Mouse (Mus musculus) liver, embryonic 12.5 days (tissue): ENCODE results near the gene Myod1. TPM values are rescaled to one million over a fixed set of nuclear protein-coding genes. Genes with fewer than 3 reads are reported as not detected.

Experiments used
- ATAC-seq: fragments of 200-750 bp; cut with Nextera tagmentation; 2 replicates; pipeline ENCODE4 v1.8.0; 2017; ENCODE audit warnings: moderate number of reproducible peaks, mild to moderate bottlenecking, moderate library complexity
- H3K27ac ChIP-seq: fragments of 300-500 bp; sonication (generic); 2 replicates; pipeline ENCODE4 v1.5.1; 2016; ENCODE audit warnings: mild to moderate bottlenecking
- H3K27me3 ChIP-seq: fragments of 300-500 bp; sonication (generic); replicated peaks from 2 replicates; pipeline ENCODE4 v1.6.1; 2016; ENCODE audit warnings: mild to moderate bottlenecking, moderate library complexity
- H3K36me3 ChIP-seq: fragments of 300-500 bp; sonication (generic); 2 replicates; pipeline ENCODE4 v1.6.1; 2016; ENCODE audit warnings: mild to moderate bottlenecking, moderate library complexity
- H3K4me1 ChIP-seq: fragments of 300-500 bp; sonication (generic); 2 replicates; pipeline ENCODE4 v1.6.1; 2016
- H3K4me2 ChIP-seq: fragments of 300-500 bp; sonication (generic); 2 replicates; pipeline ENCODE4 v1.6.1; 2016; ENCODE audit warnings: mild to moderate bottlenecking, moderate library complexity
- H3K4me3 ChIP-seq: fragments of 300-500 bp; sonication (generic); 2 replicates; pipeline ENCODE4 v1.5.1; 2016; ENCODE audit warnings: mild to moderate bottlenecking, moderate library complexity
- H3K9ac ChIP-seq: fragments of 300-500 bp; sonication (generic); 2 replicates; pipeline ENCODE4 v1.6.1; 2016; ENCODE audit warnings: mild to moderate bottlenecking, moderate library complexity
- H3K9me3 ChIP-seq: fragments of 300-500 bp; sonication (generic); replicated peaks from 2 replicates; pipeline ENCODE4 v1.6.1; 2016; ENCODE audit warnings: mild to moderate bottlenecking, moderate library complexity
- WGBS: fragments of 180-500 bp; shearing (Covaris S2); methylation state at CpG from one replicate; pipeline ENCODE4 v1.1.7; 2016; ENCODE audit not compliant: insufficient replicate concordance; 5-methylcytosine and 5-hydroxymethylcytosine counted together
- polyA plus RNA-seq: library from polyadenylated mRNA; unstranded; fragments of >200 nt; fragmentation: Nextera tagmentation; extraction: Ambion mirVana; gene quantifications from 2 replicates; pipeline ENCODE4 v1.2.1, GENCODE M21; 2016

The Myod1 gene
- polyA plus RNA-seq, 1 experiment from 2014 or later = 0.36 TPM

DNA sequence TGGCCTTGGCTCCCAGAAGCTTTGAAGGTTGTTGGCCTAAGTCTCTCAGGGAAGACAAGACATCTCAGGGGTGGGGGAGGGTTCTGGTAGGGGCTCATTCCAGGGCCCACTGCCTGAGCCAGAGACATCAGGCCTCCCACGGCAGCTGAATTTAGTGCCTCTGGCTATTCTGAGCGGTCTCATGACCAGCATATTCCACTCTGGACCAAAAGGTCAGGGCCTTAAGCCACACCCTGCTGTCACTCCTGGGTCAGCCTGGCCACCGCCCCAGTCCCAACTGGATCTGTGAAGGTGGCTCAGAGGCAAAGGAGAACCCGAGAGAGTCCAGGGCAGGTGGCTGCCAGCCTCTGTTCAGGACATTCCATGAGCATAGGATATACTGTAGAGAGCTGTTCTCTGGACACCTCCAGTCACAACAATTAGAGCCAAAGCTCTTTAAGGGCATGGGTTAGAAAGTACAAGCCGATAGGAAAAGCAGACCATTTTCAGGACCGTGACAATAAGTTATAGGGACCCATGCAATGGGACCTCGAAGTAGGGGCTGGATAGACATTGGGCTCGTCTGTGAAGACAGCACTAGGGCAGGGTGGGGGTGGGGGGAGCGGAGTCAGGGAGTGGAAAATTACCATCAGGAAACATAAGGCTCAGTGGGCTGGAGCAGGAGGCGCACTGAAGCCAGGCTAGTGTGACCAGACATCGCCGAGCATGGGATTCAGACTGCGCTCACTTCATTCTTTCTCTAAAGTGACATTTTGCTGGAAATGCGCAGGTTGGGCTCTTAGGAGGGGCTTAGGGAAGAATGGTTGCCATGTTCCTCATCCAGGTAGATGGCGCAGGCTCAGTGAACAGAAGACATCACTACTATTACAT lies 27.6 kb downstream of the Myod1 start:
- no peaks in the 10 kb centered on the region for H3K4me1 ChIP-seq
- H3K27me3 ChIP-seq = peaks cover 20% of the 10 kb centered on the region
- ATAC-seq = no peak

DNA sequence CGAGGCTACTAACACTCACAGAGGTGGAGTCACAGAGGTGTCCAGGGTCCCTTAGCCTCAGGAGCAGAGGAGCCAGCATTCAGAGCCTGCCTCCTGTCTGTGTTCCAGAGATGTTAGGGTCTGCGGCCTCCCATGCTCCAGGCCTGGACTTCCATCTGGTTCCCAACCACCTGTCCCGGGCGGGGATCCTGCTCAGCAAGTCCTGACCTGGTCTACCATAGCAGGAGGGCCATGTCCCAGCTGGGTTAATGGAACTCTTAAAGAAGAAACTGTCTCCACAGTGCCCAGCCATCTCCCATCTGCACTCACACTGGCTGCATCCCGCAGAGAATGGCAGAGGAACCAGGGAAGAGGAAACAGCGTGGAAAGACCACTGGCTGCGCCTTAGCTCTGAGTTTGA lies 28.5 kb downstream of the Myod1 start:
- peaks cover 11% of the 10 kb centered on the region for H3K27me3 ChIP-seq
- H3K36me3 ChIP-seq = no peaks in the 10 kb centered on the region
- WGBS = 56% methylated on average over 7 of the region's 7 CpGs
- H3K4me1 ChIP-seq = 0 out of 2 replicates have a peak, but pooled peaks cover 3% of the 10 kb centered on the region
- H3K9ac ChIP-seq = no peak overlapping the region
- no peak overlapping the region for H3K4me2 ChIP-seq
- H3K9me3 ChIP-seq = no peaks in the 10 kb centered on the region
- H3K4me3 ChIP-seq = no peak overlapping the region
- H3K27ac ChIP-seq = no peak overlapping the region
- no peak for ATAC-seq

More for the DNA sequence above, 27.6 kb downstream of the Myod1 start:
- no peak overlapping the region for H3K27ac ChIP-seq
- no peak overlapping the region for H3K9ac ChIP-seq
- no peaks in the 10 kb centered on the region for H3K9me3 ChIP-seq
- H3K4me3 ChIP-seq = no peak overlapping the region
- 72% methylated on average over 15 of the region's 15 CpGs for WGBS
- H3K4me2 ChIP-seq = no peak overlapping the region
- H3K36me3 ChIP-seq = no peaks in the 10 kb centered on the region

- no peak overlapping the region for H3K4me3 ChIP-seq
- H3K27ac ChIP-seq = no peak overlapping the region
- no peaks in the 10 kb centered on the region for H3K36me3 ChIP-seq
- H3K9ac ChIP-seq = no peak overlapping the region
- H3K4me2 ChIP-seq = no peak overlapping the region
- WGBS = 68% methylated on average over 9 of the region's 9 CpGs
- H3K27me3 ChIP-seq = 0 out of 2 replicates have a peak, but pooled peaks cover 3% of the 10 kb centered on the region
- H3K4me1 ChIP-seq = 0 out of 2 replicates have a peak, but pooled peaks cover 3% of the 10 kb centered on the region
- no peaks in the 10 kb centered on the region for H3K9me3 ChIP-seq
- no peak for ATAC-seq
Observed at GRCm38 (mm10) chr7:46408606-46409005, 32.3 kb downstream of the Myod1 start.

GRCm38 (mm10) chr7:46409204-46409789 lies 33.0 kb downstream of the Myod1 start:
- Histone ChIP-seq H3K27ac (no peak overlapping the region), H3K9me3 (no peaks in the 10 kb centered on the region), H3K36me3 (no peaks in the 10 kb centered on the region), H3K4me1 (0 out of 2 replicates have a peak, but pooled peaks cover 3% of the 10 kb centered on the region), H3K4me3 (no peak overlapping the region), H3K9ac (no peak overlapping the region), H3K4me2 (no peak overlapping the region), H3K27me3 (0 out of 2 replicates have a peak, but pooled peaks cover 3% of the 10 kb centered on the region)
- no peak for ATAC-seq
- 29% methylated on average over 12 of the region's 12 CpGs for WGBS

- H3K4me1 ChIP-seq = 0 out of 2 replicates have a peak, but pooled peaks cover 3% of the 10 kb centered on the region
- no peak overlapping the region for H3K27ac ChIP-seq
- WGBS = 68% methylated on average over 6 of the region's 6 CpGs
- H3K4me3 ChIP-seq = no peak overlapping the region
- no peaks in the 10 kb centered on the region for H3K9me3 ChIP-seq
- ATAC-seq = no peak
- no peak overlapping the region for H3K4me2 ChIP-seq
- H3K9ac ChIP-seq = no peak overlapping the region
- H3K27me3 ChIP-seq = 0 out of 2 replicates have a peak, but pooled peaks cover 8% of the 10 kb centered on the region
- no peaks in the 10 kb centered on the region for H3K36me3 ChIP-seq
Observed at GRCm38 (mm10) chr7:46410727-46411126, 34.5 kb downstream of the Myod1 start.

- ATAC-seq = no peak
- no peaks in the 10 kb centered on the region for H3K9me3 ChIP-seq
Observed at GRCm38 (mm10) chr7:46412823-46413222, 36.5 kb downstream of the Myod1 start.

DNA sequence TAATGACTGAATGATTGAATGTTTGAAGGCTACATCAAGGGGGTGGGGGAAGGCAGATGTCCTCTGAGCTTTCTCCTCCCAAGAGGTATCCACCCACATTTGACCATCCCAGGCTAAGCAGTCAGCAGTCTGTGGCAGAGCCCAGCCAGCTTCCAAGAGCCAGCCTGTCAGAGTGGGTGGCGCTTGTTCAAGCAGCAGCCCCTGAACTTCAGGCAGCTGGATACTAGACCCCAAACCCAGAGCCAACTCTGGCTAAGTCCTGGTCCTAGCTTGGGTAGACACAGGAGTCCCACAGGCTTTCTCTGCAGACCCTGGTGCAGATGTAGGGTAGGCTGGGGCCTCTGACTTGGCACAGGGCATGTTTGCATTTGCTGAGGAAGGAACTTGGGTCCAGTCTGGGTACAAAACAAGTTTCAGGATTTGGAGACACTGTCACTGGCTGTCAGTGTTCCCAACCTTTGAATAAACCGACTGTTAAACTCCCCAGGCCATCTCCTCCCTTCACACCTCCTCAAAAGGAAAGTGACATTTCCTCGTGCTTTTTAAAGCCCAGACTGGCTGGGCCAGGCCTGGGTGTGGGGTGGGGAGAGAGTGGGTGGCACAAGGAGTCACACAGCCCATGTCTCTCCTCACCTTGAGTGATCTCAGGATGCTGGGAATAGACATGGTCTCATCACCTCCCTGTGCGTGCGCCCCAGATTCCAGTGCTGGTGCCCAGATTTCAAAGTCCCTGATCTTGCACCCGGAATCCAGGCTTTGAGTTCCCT lies 37.9 kb downstream of the Myod1 start:
- no peak overlapping the region for H3K4me2 ChIP-seq
- no peaks in the 10 kb centered on the region for H3K36me3 ChIP-seq
- WGBS = 56% methylated on average over 6 of the region's 6 CpGs
- H3K4me3 ChIP-seq = no peak overlapping the region
- H3K9ac ChIP-seq = no peak overlapping the region
- no peak for ATAC-seq
- H3K4me1 ChIP-seq = 0 out of 2 replicates have a peak, but pooled peaks cover 3% of the 10 kb centered on the region
- H3K9me3 ChIP-seq = no peaks in the 10 kb centered on the region
- H3K27ac ChIP-seq = no peak overlapping the region
- 0 out of 2 replicates have a peak, but pooled peaks cover 8% of the 10 kb centered on the region for H3K27me3 ChIP-seq

More at GRCm38 (mm10) chr7:46412823-46413222, 36.5 kb downstream of the Myod1 start:
- no peak overlapping the region for H3K9ac ChIP-seq
- H3K27ac ChIP-seq = no peak overlapping the region
- H3K36me3 ChIP-seq = no peaks in the 10 kb centered on the region
- H3K4me3 ChIP-seq = no peak overlapping the region
- 0 out of 2 replicates have a peak, but pooled peaks cover 8% of the 10 kb centered on the region for H3K27me3 ChIP-seq
- no peak overlapping the region for H3K4me2 ChIP-seq
- 79% methylated on average over 5 of the region's 5 CpGs for WGBS
- H3K4me1 ChIP-seq = 0 out of 2 replicates have a peak, but pooled peaks cover 3% of the 10 kb centered on the region

DNA sequence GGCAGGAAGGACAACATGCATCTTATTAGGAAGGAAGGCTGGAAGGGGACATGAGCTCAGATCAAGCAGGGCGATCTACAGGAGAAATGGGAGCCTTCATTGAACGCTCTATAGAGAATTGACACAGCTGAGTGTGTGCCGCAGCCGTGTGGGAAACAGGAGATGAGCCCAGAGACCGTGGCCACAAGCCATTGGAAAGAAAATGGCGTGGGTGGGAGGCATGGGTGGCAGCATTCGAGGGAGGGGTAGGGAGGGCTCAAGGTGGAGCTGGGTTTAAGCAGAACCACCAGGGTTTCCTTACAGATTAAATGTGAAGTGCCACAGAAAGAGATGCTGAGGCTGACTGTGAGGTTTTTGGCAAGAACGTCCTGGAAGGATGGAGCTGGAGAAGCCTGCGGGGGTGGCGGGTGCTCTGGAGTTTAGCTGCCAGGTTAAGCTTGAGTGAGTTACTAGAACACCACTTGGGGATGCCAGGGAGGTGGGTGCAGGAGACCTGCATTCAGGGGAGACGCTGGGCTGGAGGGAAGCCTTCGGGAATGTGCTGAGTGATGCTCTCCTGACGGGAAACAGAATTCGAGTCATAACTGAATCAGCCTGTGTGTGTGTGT lies 39.6 kb downstream of the Myod1 start:
- no peaks in the 10 kb centered on the region for H3K9me3 ChIP-seq
- H3K4me1 ChIP-seq = no peaks in the 10 kb centered on the region
- no peak for ATAC-seq
- H3K4me3 ChIP-seq = no peak overlapping the region
- 0 out of 2 replicates have a peak, but pooled peaks cover 8% of the 10 kb centered on the region for H3K27me3 ChIP-seq
- no peak overlapping the region for H3K27ac ChIP-seq
- no peaks in the 10 kb centered on the region for H3K36me3 ChIP-seq
- no peak overlapping the region for H3K4me2 ChIP-seq
- H3K9ac ChIP-seq = no peak overlapping the region
- WGBS = 63% methylated on average over 14 of the region's 14 CpGs

- H3K36me3 ChIP-seq = no peaks in the 10 kb centered on the region
- no peak for ATAC-seq
- no peaks in the 10 kb centered on the region for H3K4me1 ChIP-seq
- 0 out of 2 replicates have a peak, but pooled peaks cover 5% of the 10 kb centered on the region for H3K27me3 ChIP-seq
- no peak overlapping the region for H3K9ac ChIP-seq
- H3K9me3 ChIP-seq = no peaks in the 10 kb centered on the region
- WGBS = 45% methylated on average over 7 of the region's 7 CpGs
- H3K4me3 ChIP-seq = no peak overlapping the region
- H3K27ac ChIP-seq = no peak overlapping the region
- no peak overlapping the region for H3K4me2 ChIP-seq
Observed at GRCm38 (mm10) chr7:46417467-46417866, 41.2 kb downstream of the Myod1 start.

GRCm38 (mm10) chr7:46418102-46418622 lies 41.9 kb downstream of the Myod1 start:
- no peak overlapping the region for H3K27ac ChIP-seq
- WGBS = 69% methylated on average over 16 of the region's 16 CpGs
- no peaks in the 10 kb centered on the region for H3K36me3 ChIP-seq
- H3K9ac ChIP-seq = no peak overlapping the region
- no peaks in the 10 kb centered on the region for H3K9me3 ChIP-seq
- no peak overlapping the region for H3K4me2 ChIP-seq
- no peaks in the 10 kb centered on the region for H3K4me1 ChIP-seq
- 0 out of 2 replicates have a peak, but pooled peaks cover 5% of the 10 kb centered on the region for H3K27me3 ChIP-seq
- no peak overlapping the region for H3K4me3 ChIP-seq
- no peak for ATAC-seq

GRCm38 (mm10) chr7:46421535-46421934 lies 45.3 kb downstream of the Myod1 start:
- Histone ChIP-seq H3K36me3 (no peaks in the 10 kb centered on the region), H3K9ac (no peak overlapping the region), H3K9me3 (no peaks in the 10 kb centered on the region), H3K27me3 (peaks cover 2% of the 10 kb centered on the region; the same call in 1 of the 2 replicates), H3K27ac (no peak overlapping the region), H3K4me1 (no peaks in the 10 kb centered on the region), H3K4me2 (no peak overlapping the region), H3K4me3 (no peak overlapping the region)
- ATAC-seq = no peak
- WGBS = 37% methylated on average over 5 of the region's 5 CpGs
